Mouse (Mus musculus) thymus, postnatal 0 days (tissue): ENCODE results near the gene Snx32. TPM values are rescaled to one million over a fixed set of nuclear protein-coding genes. Genes with fewer than 3 reads are reported as not detected.

ENCODE experiments used
- DNase-seq: peaks from one replicate; pipeline ENCODE4 v3.0.0-alpha.2; 2015; ENCODE audit warnings: low spot score
- polyA plus RNA-seq: library from polyadenylated mRNA; unstranded; fragments of >200 nt; fragmentation: Nextera tagmentation; extraction: Ambion mirVana; gene quantifications from 2 replicates; pipeline ENCODE4 v1.2.1, GENCODE M21; 2015

The Snx32 gene
- polyA plus RNA-seq = 9.9 and 10.8 TPM in 2 replicates

DNA sequence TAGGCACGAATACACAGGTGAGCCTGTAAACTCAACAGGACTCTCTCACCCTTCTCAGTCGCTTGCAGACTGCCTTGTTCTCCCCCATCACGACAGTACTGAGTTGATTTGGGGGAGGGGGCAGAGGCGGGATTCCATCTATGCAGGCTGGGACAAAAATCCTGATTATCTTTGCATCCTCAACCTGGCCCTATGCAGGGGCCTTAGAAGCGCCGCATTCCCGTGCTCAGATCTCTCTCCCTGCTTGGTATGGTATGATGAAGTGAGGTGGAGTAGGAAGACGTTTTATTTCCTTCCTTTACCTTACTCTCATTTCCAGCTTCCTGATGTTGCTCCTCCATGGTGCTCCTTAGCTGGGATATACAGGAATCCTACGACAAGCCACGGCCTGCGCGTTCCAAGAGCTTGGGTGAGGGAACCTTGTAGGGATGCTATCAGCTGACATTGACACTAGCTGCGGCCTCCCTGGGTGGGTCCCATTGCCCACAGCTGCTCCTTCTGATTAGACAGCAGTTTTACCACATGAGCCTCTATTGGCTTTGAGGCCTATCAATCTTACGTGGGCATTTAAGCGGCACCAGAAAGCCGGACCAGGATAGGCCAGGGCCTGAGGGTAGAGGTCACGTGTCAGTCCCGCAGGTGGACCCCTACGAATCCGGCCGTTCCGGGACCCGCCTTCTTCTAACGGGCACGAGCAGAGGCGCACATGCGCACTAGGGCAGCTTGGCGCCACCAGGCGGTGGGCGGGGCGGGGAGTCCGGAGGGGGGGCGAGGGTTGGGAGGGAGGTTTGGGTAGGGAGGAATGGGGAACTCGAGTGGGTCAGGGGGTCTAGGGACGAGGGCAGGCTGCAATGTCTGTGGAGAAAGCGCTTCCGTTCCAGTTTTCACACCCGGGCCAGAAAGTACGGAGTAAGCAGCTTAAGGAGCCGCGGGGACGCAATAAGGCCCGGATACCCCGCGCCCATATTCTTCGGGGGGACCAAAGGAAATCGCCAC is at the start of gene Snx32:
TSS of gene Snx32 (minus strand) at position 508 of the 996 bp plus-strand sequence.
- DNase-seq = peak; percentile 98

DNA sequence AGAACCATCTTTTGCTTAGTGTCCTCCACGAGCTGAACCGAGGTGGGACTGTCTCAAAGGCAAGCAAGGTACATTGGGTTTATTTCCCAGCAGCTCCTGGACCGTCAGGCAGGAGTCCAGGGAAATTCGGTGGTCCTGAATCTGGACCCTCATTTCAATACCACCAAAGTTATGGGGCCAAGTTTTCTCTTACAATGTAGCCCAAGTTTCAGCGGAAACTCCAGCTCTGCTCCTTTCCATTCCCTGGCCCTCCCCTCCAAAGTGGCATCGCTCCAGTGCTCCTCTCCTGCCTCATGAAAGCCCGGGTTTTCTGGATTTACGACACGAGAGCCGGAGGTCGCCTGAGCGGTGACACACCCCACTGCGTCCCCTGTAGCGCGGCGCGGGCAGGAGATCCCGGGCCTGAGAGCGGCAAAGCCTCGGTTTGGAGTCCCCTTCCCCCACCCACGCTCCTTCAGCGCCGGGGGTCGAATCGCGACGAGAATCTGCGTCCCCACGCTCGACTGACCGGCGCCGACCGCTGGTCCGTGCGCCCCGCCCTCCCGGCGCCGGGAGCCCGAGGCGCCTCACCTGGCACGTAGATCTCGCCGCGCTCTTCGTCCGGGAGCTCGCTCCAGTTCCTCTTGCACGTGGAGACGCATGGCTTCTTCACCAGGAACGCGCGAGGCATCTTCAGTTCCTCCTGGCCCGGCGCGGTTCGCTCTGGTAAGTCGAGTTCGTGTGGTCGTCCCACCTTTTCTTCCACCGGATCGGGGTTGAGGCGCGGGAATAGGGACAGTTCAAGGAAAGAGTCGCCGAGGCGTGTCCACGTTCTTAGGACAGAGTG is 49.5 kb upstream of the Snx32 start:
- DNase-seq = no peak

DNA sequence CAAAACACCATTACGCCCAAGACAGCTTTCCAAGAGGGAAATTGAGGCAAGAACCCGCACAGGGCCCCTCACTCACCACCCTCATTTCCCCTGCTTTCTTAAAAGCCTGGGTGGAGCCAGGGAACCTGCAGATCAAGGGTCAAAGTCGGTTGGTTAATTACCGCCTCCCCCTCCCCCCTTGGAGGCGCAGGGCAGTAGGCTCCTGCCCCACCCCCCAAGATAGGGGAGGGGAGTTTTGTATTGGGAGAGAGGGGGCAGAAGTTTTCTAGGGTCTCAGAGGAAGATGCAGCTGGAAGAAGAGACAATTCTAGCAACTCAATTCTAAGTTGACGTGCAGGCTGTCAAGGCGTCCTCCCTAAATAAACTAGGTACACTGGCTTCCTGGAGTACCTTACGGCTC is 48.9 kb upstream of the Snx32 start:
- DNase-seq = no peak

DNA sequence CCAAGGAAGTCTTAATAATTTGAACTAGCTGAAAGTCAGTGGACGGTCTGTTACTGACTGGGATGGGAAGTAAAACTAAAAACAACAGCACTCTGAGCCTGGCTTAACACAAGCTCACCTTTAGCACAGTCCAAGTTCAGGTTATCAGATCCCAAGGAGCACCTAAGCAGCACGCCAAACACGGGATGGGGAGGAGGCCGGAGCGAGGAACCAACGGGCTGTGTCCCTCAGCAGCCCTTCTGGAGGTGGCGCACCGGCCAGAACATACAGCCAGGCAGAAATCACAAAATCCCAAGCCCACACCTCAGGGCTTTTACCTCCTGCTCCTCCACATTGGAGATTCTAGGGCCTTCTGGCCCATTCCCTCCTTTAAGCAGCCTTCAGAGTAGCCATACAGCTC is 48.4 kb upstream of the Snx32 start:
- no peak for DNase-seq

DNA sequence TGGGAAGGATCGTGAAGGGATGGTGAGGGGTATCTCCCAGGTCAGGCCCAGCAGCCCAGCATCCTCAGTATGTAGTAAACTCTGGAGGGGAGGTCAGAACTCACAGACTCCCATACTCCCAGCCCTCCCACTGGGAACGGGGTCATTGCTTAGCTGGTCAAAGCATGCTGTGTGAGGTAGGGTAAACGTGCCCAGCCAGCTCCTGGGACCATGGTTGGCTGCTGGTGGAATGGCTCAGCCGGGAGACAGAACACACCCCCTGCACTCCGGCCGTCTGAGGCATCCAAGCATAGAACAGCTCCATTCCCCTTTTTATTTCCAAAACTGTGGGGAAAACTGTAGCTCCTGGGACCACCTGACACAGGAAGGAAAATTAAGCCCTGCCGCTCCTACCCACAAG is 47.8 kb upstream of the Snx32 start:
- DNase-seq = no peak

DNA sequence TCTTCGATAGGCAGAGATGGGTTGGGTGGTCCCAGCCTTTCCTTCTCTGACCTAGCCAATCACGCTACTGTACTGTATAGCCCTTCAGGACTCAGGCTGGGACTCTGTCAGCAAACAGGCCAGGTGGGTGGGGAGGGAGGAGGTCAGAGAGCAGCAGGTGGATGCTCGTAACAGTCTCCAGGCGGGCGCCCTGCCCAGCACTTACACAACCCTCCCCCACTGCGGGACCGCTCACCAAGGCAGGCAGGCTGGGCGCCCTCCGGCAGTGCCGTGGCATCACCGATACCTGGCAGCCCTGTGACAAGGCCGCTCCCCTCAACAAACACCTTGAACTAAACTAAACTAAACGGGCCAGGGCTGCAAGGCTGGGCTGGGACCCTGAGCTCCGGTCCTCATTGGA is 43.9 kb upstream of the Snx32 start:
- DNase-seq = no peak

DNA sequence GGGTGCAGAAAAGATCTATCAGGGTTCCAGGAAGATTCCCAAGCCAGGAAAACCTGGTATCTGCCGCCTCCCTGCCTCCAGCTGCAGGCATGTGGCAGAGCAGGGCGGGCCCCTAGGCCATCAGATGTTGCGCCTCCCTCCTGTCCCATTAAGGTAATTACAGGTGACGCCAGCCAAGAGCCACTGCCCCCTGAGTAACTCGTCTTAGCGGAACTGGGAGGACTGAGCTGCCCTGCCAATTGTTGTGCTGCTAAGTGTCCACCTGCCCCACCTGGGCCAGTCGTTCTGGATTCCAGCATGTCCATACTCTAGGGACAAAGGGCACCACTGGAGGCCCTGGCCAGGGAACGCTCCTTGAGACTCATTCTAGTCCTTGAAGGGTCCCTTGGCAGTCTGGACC is 43.5 kb upstream of the Snx32 start:
- no peak for DNase-seq

DNA sequence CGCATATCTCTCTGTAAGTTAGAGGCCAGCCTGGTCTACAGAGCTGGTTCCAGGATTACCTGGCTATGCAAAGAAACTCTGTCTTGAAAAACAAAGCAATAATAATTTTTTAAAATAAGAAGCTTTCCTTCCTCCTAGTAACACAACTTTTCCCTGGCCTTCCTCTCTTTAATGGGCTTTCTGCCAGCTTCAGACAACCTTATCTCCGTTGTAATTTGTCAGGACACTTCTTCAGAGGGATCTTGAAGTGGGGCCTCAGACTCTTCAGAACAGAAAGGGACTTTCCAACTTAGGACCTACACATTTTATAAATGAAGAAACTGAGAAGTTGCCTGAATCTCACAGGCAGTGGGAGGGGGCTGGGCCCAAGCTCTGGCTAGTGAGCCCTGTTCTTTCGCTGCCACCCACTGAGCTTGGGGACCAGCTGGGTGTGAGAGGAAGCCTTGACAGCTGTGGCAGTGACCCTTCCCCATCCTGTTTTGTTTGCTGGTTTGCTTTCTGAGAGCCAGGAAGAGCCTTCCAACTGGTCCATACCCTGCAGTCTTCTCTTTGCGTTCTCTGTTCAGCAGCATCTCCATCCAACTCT is 37.2 kb upstream of the Snx32 start:
- no peak for DNase-seq

DNA sequence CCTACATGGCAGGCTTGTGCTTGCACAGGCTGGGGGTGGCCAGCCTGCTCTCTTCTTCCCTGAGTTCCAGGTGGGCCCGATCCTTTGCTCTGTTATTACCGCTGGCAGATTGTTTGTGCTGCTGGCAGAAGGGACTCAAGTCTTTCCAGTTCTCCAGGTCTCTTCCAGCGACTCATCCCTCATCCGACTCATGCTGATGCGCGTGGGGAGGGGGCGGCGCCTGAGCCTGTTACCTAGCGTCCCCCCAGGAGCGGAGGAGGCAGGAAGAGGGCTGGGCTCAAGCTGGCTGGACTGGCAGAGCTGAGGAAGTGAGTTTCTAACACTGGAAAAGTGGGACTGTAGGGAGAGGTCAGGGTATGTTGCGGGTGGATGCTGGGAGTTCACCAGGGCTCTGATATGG is 33.7 kb upstream of the Snx32 start:
- DNase-seq = no peak

DNA sequence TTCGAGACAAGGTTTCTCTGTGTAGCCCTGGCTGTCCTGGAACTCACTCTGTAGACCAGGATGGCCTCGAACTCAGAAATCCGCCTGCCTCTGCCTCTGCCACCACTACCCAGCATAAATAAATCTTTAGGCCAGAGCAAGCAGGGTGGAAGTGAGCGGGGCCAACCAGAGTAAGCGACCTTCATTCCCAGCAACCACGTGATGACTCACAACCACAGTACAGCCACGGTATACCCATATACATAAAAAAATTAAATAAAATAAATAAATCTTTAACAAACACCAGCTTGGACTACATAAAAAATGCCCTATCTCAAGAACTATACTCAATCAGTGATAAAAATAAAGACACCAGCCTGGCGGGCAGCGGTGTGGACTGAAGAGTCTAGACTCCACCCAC is 33.0 kb upstream of the Snx32 start:
- no peak for DNase-seq

DNA sequence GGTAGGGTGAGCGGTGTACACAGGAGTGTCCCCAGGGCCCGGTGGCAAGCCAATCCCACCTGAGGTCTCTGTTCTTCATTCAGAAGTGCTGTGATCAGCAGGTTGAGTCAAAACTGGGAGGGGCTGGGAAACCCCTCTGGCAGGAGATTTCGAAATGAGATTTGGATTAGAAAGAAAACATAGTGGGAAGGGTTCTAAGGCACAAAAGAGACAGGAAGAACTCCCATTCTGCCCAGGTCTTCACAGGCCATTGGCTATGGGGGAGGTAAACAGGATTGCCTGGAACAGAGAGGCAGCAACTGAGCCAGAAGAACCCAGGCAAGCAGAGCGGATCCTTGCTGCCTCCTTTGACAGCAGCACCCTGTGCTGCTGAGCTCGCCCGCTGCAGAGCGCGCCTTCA is 28.4 kb upstream of the Snx32 start:
- DNase-seq = no peak

DNA sequence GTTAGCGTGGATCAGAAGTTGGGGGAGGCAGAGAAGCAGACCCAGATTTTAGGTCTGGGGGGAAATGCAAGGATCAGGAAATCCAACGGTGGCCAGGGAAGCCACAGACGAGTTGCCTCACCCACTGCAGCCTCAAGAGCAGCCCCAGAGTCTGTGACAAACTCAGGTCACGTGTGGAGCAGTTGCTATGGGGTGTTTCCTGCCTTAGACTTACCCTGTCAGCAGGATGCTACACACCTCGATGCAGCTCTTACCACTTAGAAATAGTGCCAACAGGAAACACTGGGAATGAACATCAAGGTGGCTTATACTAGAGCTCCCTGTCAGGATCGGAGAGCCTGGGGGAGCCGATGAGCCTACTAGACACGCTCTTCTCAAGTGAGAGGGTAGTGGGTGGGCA is 22.2 kb upstream of the Snx32 start:
- peak; percentile 16 for DNase-seq

DNA sequence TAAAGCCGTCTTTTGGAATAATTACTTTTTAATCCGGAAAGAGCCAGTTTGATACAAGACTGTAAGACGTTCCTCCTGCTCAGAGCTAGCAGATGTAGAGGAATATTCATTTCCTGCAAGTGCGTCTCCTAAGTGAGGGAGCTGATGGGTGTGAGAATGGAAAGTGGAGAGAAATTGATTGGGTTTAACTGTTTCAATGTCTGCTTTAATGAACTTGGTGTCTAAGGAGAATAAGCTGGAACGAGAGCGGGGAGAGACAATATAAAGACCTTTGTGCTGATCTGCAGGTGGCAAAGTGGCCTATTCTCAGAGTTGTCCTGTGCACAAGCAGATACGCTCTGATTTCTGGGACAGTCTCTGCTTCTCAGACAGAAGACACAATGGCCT is 19.8 kb upstream of the Snx32 start:
- no peak for DNase-seq

DNA sequence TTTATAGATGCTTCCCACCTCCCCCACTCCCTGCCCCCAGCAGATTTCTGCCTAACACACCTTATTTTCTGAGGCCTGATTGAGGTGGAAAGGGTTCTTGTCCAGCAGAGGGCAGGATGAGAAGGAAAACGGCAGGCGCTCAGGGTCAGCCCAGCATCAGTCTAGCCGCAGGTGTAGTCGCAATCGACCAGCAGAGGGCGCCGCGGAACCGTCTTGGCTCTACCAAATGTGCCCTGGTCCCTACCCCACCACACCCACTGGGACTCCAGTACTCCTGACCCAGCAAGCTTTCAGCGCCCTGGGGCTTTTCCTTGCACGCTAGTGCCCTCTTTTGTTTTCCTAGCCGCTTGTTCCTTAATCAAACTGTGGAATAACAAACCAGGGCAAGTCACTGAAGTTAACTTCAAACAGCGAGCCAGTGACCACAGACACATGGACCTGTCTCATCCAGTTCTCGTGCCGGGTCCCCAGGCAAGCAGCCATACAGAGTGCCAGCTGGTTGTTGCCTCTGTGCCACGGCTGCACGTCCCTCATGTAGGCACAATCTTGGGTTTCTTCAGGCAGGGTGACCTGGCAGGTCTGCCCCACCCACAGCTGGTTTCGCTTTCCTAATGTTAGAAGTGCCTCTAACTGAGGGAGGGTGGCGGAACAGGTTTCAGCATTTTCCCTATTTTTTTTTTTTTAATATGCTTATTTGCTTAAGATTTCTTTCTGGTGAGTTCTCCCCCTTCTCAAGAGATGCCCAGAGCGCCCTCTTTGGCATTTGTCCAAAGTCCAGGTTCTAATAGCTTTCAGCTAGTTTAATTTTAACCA is 19.2 kb upstream of the Snx32 start:
- DNase-seq = peak; percentile 88

DNA sequence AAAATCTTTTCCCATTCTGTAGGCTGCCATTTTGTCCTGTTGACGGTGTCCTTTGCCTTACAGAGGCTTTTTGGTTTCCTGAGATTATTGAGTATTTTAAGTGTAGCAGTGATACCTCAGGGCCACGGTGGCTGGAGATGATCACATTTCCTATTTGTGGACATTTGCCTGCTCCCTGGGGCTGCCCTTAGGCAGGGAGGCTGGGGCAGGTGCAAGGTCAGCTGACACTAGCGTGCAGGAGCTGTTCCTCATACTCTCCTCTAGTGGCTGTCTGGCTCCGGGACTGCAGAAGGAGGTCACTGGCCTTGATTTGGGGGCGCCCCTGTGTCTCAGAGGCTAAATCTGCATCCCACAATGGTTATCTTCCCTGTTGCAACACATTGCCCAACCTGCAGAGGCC is 14.9 kb upstream of the Snx32 start:
- no peak for DNase-seq

DNA sequence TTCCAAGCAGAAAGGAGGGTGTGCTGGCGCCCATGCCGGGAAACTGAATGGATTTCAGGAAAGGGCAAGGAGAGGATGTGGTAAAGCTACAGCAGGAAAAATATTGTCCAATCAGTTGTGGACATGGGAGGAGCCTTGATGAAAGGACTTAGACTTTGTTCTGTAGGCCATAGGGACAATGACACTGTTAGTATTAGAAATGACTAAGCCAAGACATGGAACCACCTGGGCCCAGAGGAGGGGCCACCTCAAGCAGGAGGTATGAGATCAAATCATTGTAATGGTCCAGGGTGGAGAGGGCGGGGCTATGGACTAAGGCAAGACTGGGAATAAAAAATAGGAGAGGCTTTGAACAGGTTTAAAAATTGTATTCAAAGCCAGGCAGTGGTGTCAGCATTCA is 8.4 kb upstream of the Snx32 start:
- DNase-seq = no peak

DNA sequence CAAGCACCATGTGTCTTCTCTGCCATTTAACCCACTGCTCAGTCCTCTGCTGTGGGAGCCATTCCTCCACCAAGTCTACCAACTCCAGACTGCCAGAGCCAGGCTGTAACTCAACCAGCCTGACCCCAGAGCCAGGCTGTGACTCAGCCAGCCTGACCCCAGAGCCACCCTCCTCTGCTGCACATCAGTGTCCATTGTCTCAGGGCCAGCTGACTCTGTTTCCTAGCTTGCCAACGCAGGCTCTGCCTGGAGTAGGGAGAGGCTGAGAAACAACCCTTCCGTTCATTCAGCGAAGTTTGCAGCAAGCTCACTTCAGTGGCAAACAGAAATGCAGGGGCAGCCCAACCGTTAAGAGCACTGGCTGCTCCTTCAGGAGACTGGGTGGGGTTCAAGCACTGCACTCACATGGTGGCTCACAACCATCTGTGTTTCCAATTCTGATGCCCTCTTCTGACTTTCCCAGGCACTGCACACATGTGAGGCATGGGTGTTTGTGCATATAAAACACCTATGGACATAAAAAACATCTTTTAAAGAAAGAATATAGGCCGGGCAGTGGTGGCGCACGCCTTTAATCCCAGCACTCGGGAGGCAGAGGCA is 6.7 kb upstream of the Snx32 start:
- no peak for DNase-seq

DNA sequence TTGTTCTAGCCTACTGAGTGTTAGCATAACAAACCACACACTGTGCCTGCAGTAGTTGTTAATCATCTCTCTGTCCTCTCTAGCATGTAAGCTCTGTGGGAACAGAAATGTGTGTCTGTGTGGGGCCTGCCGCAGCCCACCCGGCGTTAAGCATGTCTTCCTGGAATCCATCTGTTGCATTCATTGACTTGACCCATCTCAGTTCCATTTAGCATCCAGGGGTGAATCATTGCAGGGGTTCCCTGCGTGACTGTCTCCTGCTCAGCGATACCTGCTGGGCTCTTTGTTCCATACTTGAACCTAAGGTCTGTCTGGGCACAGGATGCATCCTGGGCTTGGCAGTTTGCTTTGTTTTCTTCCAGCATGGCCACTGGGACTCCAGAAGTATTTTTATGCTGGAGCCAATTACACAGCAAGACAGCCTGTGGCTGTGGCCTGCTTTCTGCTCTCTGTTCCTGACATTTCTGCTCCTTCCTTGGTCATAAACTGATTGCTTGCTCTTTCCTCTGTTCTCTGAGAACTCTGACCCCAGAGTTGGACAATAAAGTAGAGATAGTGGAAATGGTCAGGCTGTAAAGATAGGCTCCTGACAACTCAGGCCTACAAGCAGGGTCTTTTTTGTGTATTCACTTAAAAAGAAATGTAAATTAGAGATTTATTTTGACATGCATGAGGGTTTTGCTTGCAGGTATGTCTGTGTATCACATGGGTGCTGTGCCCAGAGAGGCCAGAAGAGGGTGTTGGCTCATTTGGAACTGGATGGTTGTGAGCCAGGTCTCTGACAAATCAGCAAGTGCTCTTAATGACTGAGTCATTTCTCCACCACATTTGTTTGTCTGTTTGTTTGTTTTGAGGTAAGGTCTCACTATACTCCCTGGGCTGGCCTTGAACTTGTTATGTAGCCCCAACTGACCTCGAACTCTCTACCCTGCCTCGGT is 5.8 kb upstream of the Snx32 start:
- DNase-seq = no peak

DNA sequence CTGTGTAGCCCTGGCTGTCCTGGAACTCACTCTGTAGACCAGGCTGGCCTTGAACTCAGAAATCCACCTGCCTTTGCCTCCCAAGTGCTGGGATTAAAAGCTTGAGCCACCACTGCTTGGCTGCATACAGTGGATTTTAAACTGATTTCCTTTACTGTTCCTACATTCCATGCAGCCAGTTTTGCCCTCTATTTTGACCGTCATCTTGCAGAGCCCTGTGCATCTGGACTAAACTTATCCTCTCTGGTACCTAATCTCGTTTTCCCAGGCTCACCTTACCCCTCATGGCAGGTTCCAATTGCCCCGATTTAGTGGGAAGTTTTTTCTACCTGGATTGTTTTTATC is 2.6 kb upstream of the Snx32 start:
- DNase-seq = no peak
